Mouse (Mus musculus): Measurements from ENCODE around the gene Spef1.

Spef1 gene

DNA sequence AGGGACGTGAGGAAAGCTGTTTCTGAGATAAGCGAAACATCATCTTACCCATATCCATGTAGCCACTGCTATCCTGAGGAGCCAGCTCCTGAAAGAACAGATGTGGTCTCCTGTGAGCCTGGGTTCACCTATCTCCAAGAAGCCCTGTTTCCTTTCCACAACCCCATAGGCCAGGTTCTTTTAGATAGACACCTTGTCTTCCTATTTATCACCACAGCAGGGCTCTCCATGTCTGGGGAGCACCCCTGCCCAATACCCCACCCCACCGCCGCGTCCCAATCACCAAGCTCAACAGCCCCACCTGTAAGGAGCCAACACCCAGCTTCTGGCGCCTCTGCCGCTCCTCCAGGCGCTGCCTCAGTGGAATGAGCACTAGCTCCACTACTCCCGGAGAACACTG lies 14.8 kb downstream of the Spef1 start:
- no peak for DNase-seq (ENCODE audit: low spot score)

DNA sequence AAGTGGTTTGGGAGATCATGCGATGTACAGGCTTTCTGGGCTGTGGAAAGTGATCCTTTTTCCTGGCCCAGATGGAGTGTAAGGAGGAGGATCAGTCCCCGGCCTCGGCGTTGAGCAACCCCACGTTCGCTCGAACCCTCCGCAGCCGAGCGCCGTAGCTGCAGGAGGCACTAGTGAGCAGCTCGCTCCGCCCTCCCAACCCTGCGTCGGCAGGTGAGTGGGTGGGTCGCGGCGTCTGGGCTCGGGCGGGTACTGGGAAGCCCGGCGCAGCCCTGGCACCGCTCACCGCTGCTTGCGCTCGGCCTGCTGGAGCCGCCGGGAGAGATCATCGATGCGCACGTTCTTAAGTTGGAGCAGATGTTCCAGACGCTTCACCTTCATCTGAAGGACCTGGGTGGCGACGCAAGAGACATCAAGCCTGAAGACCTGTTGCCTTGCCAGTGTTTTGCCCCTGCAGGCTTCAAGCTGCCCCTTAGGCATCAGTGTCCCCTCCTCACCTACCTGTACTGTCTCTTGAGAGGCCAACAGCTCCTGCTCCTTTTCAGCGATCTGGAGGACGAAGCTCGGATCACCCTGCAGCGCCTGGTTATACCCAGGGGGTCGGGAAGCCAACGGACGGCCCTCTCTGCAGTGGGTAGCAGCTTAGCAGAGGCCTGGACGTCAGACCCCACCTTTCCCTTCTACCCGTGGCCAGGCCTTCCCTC lies 15.5 kb downstream of the Spef1 start:
- DNase-seq (ENCODE audit: low spot score) = peak; percentile 83

DNA sequence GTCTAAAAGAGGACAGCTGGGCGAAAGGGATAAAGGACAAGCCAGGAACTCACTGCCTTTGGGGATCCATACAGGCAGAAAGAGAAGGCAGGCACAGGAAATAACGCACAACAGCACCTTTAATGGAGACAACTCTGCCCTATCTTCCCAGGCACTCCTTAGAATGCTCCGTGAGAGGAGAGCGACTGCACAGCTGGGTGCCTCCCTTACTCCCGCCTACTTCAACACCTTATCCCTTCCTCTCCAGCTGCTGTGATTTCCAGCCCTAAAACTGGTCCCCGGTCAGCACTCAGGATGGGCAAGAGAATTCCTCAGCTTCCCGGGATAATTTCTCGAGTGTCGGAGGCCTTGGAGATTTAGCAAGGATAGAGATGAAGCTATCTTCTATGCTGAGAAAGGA lies 16.1 kb downstream of the Spef1 start:
- DNase-seq (ENCODE audit: low spot score) = no peak

DNA sequence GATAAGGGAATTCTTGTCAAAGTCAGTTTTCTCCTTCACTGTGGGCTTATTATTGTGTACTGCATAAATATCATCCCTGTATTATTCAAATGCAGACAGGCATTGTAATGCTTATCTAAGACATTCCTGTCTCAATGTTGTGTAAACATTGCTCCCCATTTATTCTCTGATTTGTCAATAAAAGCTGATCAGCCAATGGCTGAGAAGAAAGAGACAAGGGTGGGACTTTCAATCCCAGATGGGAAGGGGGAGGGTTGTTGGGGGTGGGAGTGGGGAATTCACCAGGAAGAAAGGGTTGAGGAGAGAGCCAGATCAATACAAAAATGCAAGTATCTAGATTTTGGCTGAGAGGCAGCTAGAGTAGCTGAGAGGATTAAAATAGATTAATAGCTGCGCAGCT lies 18.2 kb downstream of the Spef1 start:
- DNase-seq (ENCODE audit: low spot score) = no peak

DNA sequence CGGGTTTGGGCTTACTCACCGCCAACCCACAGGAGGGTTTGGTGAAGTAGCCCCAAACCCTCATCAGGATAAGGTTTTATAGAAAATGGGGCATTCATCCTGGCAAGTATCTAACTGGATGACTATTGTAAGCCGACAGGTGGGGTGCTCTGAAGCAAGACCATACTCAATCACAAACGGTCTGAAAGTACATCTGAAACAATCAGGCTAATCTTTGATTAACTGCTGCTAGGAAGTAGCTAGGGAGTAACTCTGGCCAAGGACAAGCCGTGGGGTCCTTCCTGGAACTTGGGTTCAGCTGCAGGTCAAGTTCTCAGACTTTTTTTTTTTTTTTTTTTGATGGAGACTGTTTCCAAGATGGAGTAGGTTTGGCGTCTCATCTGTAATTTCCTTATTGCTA lies 19.1 kb downstream of the Spef1 start:
- no peak for DNase-seq (ENCODE audit: low spot score)

DNA sequence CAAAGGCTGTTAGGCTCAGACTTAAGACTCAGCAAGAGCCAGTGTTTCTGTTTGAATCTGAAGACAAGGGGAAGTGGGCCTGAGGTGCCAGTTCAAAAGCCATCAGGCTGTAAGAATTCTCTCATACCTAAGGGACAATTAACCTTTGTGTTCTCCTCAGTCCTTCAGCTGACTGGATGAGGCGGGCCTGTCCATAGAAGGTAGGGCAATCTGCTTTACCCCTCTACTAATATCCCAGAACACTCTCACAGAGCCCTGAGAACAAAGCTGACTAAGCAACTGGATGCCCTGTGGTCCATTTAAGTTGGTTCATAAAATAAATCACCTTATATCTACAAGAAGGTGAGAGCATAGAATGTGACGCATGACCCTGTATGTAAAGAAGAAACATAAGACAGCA lies 20.9 kb downstream of the Spef1 start:
- DNase-seq (ENCODE audit: low spot score) = no peak

DNA sequence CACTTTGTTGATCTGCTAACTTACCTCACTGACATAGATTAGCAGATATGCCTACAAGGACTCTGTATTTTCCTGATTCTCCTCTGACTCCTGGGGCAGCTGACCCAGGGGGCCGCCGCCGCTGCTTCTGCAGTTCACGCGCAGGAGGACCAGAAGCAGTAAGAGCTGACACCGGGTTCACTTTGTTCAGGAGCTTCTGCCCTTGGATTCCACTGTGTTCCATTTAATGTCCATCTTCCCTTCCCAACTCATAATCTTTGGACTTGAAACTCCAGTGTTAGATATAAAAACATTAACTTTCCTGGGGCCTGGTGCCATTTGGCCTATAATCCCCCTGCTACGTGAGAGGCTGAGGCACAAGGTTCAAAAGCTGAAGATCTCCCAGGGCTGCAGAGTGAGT lies 23.2 kb downstream of the Spef1 start:
- DNase-seq (ENCODE audit: low spot score) = no peak

DNA sequence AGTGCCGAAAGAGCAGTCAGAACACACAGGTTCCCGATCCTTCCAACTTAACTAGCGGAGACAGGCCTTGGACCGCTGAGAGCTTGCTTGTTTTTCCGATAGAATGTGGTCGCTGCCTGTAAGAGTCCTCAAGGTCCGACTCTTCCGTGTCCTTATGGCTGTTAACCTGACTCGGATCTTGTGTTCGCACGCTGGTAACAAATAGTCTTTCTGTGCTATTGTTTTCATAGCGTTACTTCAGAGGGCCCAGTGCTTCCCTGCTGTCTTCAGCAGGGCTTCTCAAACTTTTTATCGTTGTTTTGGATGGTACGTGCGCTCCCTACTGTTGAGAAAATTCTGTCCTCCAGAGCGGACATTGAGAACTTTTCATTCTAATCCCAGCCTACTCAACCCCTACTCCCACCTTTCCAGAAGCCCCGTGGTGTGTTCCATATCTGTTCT lies 26.4 kb downstream of the Spef1 start:
- peak; percentile 41 for DNase-seq (ENCODE audit: low spot score)

DNA sequence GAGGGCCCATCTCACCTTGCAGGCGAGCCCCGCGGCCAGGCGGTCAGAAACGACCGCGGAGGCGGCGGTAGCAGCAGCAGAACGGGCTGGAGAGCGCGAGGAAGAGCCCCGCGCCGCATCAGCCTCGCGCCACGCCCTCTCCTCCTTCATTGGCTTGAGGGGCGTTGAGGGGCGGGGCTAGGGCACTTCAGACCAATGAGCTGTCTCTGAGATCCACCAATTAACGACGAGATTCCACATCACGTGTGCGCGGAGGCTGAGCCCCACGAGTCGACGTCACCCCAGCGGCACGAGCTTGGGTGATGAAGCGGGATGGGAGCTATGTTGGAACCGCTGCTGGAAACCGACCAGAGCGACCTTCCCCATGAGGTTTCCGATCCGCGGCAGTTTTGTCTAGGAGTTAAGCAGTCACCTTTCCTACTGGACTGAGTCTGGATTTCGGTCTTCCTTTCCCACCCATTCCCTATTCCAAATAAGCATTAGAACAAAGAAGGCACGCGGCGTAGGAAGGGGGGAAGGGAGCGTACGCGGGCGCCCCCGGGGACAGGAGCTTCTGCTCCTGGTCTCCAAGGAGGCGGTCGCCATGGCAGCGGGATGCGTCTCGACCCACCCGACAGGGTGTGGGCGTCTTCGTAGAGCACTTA lies 27.0 kb downstream of the Spef1 start, which contains the start of gene 1700037H04Rik:
1700037H04Rik (minus strand) TSS at position 144 of the 644 bp plus-strand sequence.
- DNase-seq (ENCODE audit: low spot score) = peak; percentile 97

DNA sequence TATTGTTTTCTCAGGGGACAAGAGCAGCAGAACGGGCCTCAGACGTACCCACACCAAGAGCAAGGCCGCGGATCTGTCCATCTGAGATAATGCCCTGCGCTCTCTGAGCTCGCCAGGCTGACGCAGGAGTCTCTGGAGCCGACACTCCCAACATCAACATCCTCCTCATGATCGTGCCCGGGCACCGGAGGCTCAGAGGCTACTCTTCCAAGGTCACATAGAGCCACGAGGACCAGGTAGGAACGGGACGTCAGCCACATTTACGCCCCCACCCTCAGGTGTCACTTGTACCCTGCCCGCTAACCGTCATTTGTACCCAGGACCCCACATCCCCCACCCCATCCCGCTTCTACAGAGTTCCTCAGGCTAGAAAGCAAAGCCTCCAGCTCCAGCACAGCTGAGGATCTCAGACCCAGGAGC lies 27.6 kb downstream of the Spef1 start:
- peak; percentile 47 for DNase-seq (ENCODE audit: low spot score)

DNA sequence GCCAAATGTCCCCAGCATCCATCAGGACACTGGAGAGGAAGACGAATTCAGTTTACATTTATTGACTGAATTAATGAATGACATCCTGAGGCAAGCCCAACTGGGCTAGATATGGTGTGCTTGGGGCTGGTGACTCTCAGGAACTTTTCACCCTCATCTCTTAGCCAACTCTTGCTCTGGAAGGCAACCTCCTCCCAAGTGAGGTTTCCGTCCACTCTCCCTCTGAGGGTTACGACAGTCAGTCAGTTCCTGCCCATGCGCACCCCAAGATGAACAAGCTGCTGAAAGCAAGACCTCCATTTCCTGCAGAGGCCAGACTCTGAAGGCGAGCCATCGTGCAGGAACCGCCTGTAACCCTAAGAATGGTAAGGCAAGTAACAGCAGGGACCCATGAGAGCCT lies 30.1 kb downstream of the Spef1 start:
- DNase-seq (ENCODE audit: low spot score) = no peak

DNA sequence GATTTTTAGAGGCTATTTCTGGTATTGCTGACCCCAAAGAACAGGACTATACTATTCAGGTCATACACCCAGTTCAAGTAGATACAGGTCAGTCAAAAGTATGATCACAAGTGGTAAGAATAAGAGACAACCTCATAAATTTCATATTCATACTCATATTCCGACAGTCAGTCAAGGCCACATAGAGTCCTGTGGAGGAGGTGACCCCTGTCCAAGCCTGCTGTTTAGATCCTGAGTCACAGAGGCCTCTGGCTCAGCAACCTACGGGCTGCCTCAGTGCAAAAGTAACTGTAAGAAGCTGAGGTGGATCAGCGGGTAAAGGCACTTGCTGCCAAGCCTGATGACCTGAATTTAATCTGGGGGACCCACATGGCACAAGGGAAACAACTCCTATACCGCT lies 33.0 kb downstream of the Spef1 start:
- DNase-seq (ENCODE audit: low spot score) = no peak

DNA sequence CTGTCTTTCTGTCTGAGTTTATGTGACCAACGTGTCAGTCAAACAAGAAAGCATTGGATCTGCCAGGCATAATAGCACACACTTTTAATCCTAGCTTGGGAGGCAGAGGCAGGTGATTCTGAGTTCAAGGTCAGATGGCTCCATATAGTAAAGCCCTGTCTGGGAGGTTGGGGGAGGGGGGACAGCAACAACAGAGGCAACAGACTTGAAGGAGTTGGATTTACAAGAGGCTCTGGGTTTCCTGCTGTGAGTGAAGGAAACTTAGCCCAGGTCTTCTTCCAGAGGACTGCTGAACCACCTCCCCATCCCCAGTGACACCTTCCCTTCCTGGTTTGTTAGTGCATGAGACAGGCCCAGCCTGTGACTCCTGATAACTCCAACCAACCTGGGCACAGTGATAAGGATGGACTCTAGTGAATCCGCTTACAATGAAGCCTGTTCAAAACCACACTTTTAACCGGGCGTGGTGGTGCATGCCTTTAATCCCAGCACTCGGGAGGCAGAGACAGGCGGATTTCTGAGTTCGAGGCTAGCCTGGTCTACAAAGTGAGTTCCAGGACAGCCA lies 34.8 kb downstream of the Spef1 start:
- no peak for DNase-seq (ENCODE audit: low spot score)

DNA sequence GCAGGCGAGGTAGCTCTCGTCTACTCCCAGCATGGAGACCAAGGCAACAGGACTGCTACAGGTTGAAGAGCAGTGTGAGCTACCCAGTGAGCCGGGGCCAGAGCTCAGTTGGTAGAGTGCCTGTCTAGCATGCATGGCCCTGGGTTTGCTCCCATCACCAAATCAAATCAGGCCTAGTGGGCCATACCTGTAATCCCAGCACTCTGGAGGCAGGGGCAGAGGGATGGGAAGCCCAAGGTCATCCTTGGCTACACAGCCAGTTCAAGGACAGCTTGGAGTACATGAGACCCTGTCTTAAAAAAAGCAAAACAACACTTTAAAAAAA lies 37.9 kb downstream of the Spef1 start:
- DNase-seq (ENCODE audit: low spot score) = no peak

DNA sequence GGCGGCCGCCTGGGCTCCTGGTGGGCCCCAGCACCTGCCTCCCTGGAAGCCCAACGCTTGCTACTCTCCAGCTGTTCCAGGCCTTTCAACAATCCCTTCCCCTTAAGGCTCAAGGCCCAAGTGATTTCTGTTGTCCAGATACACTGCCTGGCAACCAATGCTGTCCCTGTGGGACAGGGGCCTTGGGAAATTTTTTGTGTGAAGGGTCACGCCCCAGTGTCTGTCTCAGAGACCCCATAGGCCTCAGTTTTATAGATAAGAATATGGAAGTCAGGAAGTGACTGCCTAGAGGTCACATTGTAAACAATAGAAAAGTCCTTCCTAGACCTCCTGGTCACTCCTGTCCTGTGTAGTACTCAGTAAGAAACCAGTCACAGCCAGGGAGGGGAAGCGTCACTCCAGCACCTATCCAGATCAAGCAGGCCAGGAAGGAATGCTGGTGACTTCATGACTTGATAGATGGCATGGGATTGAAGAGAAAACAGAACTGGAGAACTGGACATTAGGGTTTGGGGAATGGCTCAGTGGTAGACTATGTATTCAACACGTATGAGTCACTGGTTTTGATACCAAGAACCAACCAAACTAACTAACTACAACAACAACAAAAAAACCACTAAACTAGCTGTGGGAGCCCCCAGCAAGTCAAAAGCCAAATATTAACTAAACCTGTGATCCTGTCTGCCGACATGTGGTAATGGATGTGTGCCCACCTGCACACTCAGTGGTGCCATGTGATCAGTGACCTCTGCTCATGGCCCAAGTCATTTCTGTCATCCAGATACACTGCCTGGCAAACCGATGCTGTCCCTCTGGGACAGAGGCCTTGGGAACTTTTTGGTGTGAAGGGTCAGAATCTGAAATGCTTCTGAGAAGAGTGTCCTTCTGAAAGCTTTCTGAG lies 38.5 kb downstream of the Spef1 start:
- no peak for DNase-seq (ENCODE audit: low spot score)

DNA sequence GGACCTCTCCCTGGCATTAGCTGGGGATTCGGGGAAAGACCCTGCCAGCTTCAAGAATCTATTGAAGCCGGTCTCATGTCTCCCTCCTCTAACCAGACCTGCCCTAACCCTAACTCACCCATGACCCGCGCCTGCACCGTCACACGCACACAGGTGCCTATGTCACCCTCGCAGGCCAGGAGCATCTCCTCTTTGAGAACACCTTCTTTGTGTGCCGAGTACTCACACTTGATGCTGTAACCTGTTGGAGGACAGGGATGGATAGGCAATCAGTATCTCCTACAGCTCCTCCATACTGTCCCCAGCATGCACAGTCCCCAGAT lies 40.1 kb downstream of the Spef1 start:
- no peak for DNase-seq (ENCODE audit: low spot score)

DNA sequence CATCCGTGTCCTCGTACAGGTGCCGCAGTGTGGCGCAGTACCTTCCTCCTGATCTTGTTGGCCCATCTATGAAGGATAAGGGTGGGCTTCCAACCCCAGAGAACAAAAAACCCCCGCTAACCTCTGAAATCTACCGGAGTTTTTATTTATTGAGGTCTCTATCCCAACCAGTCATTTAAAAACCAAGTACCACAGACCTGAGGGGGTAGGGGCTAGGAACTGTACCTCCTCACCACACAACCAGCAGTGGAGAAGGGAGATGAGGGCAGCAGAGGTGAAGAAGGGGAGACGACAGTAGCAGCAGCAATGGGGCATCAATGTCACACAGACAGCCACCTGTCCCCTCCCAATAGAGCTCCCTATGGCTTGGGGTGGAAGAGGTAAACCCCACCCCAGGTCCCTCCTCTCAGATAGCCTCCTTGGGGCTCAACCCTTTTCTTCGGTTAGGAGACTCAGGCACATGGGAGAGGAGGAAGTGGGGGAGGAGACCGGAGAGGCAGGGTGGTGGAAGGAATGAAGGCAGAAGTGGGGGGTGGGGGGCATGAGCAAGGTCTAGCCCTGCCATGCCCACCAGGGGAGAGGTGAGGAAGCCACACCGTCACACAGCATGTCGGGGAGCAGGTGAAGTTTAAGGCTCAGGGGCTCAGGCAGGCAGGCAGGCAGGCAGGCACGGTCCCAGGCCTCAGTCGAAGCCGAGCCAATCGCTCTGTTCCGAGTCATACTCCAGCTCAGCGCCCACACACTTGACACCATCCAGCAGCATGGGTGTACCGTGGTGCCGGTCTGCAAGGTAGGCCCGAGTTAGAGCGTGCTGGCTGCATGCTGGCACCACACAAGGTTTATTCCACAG lies 40.7 kb downstream of the Spef1 start:
- no peak for DNase-seq (ENCODE audit: low spot score)

DNA sequence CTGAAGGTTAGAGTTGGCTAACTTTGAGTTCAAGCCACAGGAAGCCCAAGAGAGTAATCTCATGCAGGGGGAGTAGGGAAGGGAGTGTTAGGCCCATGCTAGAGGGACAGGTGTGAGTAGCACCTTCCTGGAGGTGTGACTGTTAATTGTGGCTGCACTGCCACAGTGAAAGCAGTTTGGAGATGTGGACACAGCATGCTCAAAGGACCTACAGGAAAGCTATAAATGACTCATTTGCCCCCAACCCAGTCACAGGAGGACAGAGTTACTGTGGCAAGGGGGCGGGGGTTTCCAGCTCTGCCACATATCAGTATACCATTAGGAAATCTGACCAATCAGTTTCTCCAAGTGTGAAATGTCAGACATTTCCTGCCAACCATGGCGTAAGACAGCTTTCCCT lies 41.5 kb downstream of the Spef1 start:
- no peak for DNase-seq (ENCODE audit: low spot score)

DNA sequence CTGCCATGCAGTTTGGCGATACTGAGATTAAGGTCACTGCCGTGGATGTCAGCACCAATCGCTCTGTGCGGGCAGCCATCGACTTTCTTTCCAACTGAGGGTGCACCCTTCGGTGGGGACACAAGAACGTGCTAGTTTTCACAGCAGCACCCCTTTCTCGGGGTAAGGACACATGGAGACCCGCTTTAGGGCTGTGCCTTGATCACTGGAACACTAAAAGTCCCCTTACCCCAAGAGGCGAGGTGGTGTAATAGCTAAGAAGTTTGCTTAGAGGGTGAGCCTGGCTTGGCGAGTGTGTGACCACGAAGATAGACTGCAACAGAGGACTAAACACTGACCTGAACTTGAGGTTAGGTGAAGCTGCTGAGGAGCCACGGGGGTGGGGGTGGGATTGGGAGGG lies 42.0 kb downstream of the Spef1 start:
- no peak for DNase-seq (ENCODE audit: low spot score)

DNA sequence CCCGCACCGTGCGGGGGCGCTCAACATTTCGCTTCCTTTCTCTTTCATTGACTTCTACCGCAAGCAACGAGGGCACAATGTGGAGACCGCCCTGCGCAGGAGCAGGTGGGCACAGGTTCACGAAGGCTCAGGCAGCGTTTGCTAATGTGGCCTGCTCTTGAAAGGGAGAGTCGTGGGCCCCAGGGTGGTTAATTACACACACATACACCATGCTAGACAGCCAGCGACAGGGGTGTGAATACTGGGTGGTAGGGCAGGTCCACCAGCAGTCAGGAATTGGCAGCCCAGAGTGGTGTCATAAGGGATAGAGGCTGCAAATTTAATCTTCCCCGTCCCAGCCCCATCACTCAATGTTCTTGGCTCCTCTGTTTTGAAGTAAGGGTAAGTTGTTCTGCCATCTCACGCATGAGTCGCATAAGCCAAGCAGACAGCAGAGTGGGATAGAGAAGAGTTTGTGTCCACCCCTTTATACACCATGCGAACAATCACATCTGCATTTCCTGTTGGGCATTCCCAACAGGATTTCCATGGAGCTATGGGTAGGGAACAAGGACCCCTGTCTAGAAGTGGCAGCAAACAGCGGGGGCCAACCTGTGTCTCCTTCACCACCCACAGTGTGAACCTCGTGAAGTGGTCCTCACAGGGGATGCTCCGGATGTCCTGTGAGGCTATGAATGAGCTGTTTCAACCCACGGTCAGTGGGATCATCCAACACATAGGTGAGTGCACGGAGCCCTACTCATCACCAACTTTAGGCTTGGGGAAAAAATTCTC lies 43.9 kb downstream of the Spef1 start:
- no peak for DNase-seq (ENCODE audit: low spot score)

DNA sequence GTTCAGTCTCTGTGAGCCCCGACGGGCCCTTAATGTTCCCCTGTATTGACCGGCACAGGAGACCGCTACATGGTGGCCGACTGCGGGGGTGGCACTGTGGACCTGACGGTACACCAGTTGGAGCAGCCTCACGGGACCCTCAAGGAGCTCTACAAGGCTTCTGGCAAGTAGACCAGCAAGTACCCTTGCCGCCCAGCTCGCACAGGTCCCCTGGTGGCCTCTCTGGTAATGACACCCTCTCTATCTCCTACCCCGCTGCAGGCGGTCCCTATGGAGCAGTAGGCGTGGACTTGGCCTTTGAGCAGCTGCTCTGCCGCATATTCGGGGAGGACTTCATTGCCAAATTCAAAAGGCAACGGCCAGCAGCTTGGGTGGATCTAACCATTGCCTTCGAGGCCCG lies 44.5 kb downstream of the Spef1 start:
- DNase-seq (ENCODE audit: low spot score) = peak; percentile 85

Data from urinary bladder, postnatal 14 days (tissue).